Mouse (Mus musculus): ENCODE measurements around the gene Snx14.

GRCm38 (mm10) chr9:88371201-88371600 lies 67.6 kb downstream of the Snx14 start:
- TF ChIP-seq POLR2AphosphoS5 (IDR thresholded peaks at IDR 0.05; ENCODE audit: insufficient replicate concordance, low read depth, low read length): no peak
- no peak for TF ChIP-seq CTCF (IDR thresholded peaks at IDR 0.05; ENCODE audit: low read depth, low read length)
- TF ChIP-seq TAL1 (conservative IDR thresholded peaks at IDR 0.05; ENCODE audit: low read depth, low read length): no peak
- TF ChIP-seq GATA1 (IDR thresholded peaks at IDR 0.05; ENCODE audit: borderline replicate concordance, low read length): no peak
